Mouse (Mus musculus): ENCODE measurements around the gene Gzmm. TPM values are rescaled to one million over a fixed set of nuclear protein-coding genes. Genes with fewer than 3 reads are reported as not detected.

Gene Gzmm
- polyA plus RNA-seq, 2 experiments from 2014 or later, result 0.52 to 0.62 TPM

- no peak for ATAC-seq
Measured at GRCm38 (mm10) chr10:79703541-79703940, 14.7 kb downstream of the Gzmm start.

GRCm38 (mm10) chr10:79704065-79704969 is 15.5 kb downstream of the Gzmm start, which contains the start of gene Bsg:
Gene Bsg, plus strand, starts transcription at chr10:79704491.
- peak; percentile 98 for ATAC-seq

- no peak for ATAC-seq
Measured at GRCm38 (mm10) chr10:79704970-79705360, 16.1 kb downstream of the Gzmm start.

GRCm38 (mm10) chr10:79705951-79706350 is 17.1 kb downstream of the Gzmm start:
- ATAC-seq, result no peak

- ATAC-seq, result no peak
Measured at GRCm38 (mm10) chr10:79706406-79707094, 17.7 kb downstream of the Gzmm start.

- no peak for ATAC-seq
Measured at GRCm38 (mm10) chr10:79707162-79707561, 18.3 kb downstream of the Gzmm start.

GRCm38 (mm10) chr10:79707759-79708158 is 18.9 kb downstream of the Gzmm start:
- ATAC-seq, result no peak

GRCm38 (mm10) chr10:79708668-79709067 is 19.8 kb downstream of the Gzmm start:
- no peak for ATAC-seq

- no peak for ATAC-seq
Measured at GRCm38 (mm10) chr10:79709307-79709706, 20.5 kb downstream of the Gzmm start.

GRCm38 (mm10) chr10:79712029-79712428 is 23.2 kb downstream of the Gzmm start:
- ATAC-seq, result no peak

GRCm38 (mm10) chr10:79712499-79713126 is 23.8 kb downstream of the Gzmm start:
- ATAC-seq, result no peak

GRCm38 (mm10) chr10:79713163-79713562 is 24.3 kb downstream of the Gzmm start:
- no peak for ATAC-seq

GRCm38 (mm10) chr10:79714996-79715395 is 26.2 kb downstream of the Gzmm start:
- no peak for ATAC-seq

- no peak for ATAC-seq
Measured at GRCm38 (mm10) chr10:79716254-79716987, 27.6 kb downstream of the Gzmm start, which contains the start of gene Hcn2. Gene Hcn2, plus strand, starts transcription at chr10:79716634.

GRCm38 (mm10) chr10:79716988-79717355 is 28.2 kb downstream of the Gzmm start:
- ATAC-seq, result no peak

GRCm38 (mm10) chr10:79717640-79718357 is 29.0 kb downstream of the Gzmm start:
- ATAC-seq, result no peak

- ATAC-seq, result no peak
Measured at GRCm38 (mm10) chr10:79721089-79721488, 32.3 kb downstream of the Gzmm start.

- no peak for ATAC-seq
Measured at GRCm38 (mm10) chr10:79723047-79723446, 34.2 kb downstream of the Gzmm start.

GRCm38 (mm10) chr10:79723692-79724091 is 34.9 kb downstream of the Gzmm start:
- no peak for ATAC-seq

GRCm38 (mm10) chr10:79726090-79726489 is 37.3 kb downstream of the Gzmm start:
- no peak for ATAC-seq

- ATAC-seq, result no peak
Measured at GRCm38 (mm10) chr10:79728323-79729249, 39.8 kb downstream of the Gzmm start.

All from activated CD4-positive, CD25-positive, alpha-beta regulatory T cell, adult 4 months (primary cell).